Mouse (Mus musculus) embryo, embryonic 9.5 days (tissue): ENCODE results near the gene Plekhg6.

Source experiments
- DNase-seq: peaks from one replicate; pipeline ENCODE4 v3.0.0-alpha.2; 2017; ENCODE audit errors: extremely low spot score

Plekhg6 gene

DNA sequence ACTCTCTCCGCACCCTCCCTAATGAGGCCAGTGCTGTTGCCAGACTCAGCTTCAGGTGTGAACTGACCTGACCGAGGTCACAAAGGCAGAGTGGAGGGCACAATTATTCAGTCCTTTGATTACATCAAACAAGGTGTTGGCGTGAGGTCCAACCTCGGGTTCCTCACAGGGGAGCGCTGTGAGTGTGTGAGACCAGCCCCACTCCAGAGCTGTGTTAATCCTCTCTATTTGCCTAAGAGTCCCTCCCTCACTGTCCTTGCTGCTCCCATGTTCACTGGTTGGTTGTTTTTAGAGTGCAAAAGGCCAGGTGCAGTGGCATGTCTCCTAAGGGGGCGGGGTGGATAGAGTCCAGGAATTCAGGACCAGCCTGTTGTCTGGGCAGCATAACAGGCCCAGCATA is 5.5 kb upstream of the Plekhg6 start:
- no peak for DNase-seq

DNA sequence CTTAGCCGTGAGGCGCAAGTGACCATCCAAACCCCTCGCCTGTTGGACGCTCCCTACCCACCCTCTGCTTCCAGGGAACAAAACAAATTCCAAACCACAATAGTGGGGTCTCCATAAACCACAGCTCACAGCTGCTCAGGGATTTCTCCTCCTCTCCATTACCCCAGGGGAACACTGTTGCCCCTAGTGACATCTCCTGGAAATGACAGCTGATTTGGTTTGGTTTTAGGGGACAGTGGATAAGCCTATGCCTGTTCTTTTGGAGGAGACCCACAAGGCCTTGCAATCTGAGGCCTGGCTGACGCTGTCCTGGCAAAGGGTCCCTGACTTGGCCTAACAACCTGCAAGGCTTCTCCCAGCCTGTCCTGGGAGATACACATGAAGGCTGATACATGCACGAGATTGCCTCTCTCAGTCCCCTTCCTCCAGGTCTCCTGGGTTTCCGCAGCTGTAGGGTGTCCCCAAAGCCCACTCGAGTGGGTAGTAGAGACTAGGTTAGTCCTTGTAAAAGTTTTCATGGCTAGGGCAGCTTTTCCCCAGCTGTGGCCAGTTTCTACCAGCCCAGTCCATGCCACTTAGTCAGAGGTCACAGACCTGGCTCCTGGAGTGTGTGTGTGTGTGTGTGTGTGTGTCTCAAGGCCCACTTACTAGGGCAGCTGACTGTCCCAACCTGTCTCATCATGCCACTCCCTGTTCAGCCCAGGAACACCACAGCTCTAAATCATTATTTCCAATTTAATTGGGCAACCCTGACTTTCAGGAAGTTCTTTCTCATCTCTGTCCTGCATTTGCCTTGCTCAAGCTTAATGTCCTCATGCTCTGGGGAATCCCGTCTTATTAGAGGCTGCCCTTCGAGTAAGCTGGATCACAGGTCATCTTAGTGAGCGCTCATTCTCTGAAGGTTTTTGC is 4.7 kb upstream of the Plekhg6 start:
- DNase-seq = no peak

DNA sequence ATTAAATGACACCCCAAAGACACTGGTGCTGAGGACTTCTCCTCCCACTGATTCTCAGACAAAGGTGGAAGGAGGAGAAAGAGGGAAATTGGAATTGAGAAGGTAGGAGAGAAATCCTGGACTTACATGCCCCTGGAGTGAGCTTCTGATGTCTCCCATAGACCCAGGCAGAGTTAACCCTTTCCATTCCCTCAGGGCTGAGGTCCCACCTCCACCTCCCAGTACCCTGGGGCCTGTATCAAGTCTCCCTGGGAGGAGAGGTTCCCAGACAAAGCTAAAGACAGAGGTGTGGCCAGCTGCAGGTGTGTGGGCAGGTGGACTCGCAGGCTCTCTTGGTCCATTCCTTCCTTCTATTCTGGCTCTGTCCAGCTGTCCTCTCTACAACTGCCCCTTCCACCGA is 1.4 kb upstream of the Plekhg6 start:
- DNase-seq = no peak

DNA sequence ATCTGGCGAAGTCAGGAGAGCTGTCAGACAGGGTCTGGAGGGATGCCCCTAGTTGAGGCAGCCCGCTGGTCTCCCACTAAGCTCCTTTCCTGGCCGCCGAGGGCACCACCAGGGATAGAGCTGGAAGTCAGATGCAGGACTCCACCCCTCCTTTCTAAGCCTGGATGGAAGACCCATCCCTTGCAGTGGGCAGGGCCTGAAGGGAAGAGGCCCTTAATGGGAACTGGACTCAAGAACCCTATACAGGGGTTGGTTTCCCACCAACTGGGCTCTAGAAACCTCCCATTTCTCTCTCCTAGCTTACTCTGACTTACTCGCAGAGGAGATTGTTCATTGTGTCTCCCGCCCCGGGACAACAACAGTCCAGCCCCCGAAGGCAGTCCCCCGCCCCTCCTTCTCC is 812 bp downstream of the Plekhg6 start:
- DNase-seq = no peak

DNA sequence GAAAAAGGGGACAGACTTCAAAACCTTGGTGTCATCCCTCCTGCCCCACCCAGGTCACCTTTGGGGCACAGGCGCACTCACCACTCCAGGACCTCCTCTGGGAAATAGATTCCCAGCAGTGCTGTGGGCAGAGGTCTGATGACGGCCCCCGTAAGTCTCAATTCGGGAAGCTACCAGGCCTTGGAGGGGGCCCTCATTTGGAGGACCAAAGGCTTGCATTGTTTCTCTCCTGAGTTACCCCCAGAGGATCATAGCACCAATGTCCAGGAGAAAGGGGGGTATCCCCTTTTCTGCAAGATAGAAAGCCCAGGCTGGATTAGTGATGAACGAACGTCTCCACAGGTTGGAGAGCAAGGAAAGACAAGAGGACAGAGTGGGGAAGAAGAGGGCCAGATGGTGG is 2.0 kb downstream of the Plekhg6 start:
- DNase-seq = no peak

DNA sequence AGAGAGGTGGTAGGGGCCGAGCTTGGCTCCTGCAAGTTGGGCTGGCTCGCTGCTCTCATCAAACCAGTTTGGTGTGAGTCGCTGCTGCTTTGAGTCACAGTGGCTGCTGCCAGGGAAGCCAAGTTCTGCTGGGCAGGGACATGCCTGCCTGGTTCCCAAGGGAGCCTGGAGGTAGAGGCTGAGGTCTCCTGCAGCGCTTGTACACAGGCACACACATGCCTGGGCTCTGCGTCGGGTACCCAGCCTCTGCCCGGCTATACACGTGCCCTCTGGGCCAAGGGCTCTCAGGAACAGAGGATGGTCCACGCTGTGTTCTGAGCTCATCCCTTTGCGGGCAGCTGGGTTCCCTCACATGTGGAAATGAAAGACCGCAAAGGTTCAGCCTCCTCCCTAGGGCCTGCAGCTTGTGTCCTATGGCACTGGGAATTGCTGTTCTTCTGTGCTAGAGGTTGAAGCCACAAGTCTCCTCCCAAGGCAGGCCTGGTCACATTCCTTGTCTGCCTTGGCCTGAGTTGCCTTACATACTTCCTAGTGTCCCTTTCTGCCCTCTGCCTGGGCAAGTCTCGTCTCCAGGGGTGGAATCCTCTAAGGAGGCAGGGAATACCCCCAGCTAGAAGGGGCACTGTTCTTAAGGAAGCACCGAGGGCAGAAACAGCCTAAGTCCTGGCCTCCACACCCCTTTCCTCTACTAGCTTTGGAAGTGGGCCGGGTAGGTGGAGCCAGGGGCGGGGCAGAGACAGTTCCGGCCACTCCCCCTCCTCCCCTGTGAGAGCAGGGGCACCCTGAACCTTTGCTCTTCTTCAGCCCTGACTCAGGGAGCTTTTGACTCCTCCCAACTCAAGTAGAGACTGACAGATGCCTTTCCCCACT is 2.8 kb downstream of the Plekhg6 start:
- DNase-seq = peak; percentile 61

DNA sequence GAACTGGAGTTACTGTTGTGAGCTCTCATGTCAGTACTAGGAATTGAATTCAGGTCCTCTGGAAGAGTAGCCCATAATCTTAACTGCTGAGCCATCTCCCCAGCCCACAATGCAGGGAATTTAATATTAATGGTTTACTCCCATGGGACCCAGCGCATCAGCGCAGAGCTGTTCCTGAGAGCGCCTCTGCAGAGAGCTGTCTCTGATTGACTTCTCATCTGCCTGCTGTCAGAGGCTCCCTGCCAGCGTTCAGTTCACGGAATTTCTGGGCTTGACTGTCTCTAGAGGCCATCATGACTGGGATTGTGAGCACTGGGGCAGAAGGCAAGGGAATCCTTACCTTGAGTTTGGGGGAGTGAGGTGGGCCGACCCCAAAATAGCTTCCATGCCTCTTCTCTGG is 3.6 kb downstream of the Plekhg6 start:
- DNase-seq = no peak

DNA sequence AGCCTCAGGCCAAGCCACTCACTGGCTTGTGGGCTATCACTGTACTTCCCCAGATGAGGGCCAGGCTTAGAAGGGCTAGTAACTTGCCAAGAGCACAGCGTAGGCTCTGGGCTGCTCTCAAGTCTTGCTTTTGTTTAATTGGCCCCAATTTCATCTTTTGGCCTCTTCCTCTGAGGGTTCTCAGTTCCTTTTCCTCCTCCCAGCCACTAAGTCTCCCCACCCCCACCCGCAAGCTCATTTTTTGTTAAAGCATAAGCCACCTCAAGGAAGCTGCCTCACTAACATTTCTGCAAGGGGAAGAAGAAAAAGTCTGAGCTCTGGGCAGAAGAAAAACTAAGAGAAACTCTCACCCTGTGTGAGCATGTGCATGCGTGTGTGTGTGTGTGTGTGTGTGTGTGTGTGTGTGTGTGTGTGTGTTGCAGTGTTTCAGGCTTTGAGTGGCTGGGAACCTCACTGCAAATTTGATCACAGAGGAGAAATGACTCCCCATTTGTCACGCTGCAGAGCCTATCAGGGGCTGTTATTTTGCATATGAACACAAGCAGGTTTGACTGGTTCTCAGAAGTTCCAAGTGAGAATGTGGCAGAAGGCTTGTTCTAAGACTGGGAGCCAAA is 12.7 kb downstream of the Plekhg6 start:
- DNase-seq = no peak

DNA sequence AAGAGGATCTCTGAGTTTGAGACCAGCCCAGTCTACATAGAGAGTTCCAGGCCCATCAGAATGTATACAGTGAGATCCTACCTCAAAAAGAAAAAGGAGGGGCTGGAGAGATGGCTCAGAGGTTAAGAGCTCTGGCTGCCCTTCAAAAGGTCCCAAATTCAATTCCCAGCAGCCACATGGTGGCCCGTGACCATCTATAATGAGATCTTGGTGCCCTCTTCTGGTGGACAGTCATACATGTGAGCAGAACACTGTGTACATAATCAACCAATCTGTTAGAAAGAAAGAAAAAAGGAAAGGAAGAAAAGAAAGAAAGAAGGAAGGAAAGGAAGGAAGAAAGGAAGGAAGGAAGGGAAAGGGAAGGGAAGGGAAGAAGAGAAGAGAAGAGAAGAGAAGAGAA is 14.5 kb downstream of the Plekhg6 start:
- DNase-seq = no peak

DNA sequence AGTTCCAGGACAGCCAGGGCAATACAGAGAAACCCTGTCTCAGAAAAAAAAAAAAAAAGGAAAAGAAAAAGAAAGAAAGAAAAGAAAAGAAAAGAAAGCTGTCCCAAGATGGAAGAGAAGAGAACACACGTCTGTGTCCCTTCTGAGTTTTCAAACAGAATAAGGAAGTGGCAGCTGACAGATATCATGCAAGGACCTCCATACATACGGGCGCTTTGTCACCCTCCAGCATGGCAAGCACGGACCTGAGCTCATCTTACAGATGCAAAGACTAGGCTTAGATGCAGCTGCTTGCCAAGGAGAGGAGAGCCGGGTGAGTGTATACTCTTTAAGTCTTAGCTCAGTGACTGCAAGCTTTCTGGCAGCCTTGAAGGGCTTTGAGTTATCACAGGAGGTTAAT is 15.1 kb downstream of the Plekhg6 start:
- DNase-seq = no peak

DNA sequence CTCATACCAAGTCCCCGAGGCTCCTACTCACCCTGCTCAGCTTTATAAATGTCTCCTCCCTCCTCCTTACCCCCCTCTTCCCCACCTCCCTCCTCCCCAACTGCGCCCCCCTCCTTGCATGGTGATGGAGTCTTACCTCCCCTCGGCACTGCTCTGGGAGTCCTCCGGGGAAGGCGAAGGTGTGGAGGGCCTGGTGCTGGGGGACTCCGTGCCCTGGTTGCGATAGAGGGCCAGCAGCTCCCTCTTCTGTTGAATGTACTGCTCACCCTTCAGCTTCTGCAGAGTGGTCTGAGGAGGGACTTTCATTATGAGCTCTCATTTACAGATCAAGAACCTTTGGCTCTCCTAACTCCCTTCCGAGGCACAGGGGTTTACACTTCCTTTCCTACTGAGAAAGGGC is 16.1 kb downstream of the Plekhg6 start:
- DNase-seq = no peak

DNA sequence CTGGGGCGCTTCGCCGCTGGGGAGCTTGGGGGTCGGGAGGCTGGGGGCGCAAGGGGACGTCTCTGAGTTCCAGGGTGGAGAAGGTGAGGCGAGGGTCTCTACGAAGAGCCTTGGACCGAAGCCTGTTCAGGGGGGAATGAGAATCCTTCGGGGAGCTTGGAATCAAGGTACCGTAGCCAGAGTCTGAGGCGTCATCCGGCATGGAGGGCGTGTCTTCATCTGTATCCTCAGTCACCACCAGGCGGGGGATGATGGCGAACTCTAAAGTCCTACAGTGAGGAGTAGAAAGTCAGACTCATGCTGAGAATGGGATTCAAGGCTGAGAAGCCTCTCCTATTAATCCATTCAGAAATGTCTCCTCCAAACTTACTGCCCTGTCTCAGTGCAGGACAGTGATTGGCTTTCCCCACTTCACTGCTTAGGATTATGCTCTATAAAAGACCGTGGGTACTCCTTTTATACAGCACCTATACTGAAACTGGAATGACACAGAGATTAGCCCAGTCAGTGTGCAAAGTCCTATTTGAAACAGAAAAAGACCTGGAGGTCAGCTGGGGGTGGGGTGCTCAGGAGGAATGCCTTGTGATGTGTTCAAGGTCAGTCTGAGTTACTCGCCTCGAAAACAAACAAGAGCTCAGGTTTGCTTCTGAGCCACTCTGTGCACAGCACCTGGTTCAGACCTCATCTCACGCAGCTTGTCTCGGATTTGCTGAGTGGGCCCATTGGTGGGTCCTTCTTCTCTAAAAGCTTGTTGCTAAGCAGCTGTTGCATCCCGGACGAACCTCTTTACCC is 16.9 kb downstream of the Plekhg6 start:
- no peak for DNase-seq

DNA sequence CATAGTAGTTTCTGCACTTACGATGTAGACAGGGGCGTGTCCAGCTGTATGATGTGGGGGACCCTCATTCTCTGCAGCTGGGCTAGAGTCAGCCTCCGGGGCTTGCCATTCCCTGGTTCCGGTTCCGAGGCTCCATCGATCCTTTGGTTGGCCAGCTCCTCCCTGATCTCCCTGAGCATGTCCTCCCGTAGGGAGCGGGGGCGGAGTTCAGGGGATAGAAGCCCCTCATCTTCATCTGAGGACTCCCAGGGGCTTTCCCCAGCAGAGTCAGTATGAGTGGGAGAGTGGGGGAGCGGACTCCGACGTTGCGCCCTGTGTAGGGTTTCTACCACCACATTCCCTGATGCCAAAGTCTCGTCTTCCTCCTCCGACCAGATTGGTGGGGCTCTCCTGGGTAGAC is 17.6 kb downstream of the Plekhg6 start:
- no peak for DNase-seq

DNA sequence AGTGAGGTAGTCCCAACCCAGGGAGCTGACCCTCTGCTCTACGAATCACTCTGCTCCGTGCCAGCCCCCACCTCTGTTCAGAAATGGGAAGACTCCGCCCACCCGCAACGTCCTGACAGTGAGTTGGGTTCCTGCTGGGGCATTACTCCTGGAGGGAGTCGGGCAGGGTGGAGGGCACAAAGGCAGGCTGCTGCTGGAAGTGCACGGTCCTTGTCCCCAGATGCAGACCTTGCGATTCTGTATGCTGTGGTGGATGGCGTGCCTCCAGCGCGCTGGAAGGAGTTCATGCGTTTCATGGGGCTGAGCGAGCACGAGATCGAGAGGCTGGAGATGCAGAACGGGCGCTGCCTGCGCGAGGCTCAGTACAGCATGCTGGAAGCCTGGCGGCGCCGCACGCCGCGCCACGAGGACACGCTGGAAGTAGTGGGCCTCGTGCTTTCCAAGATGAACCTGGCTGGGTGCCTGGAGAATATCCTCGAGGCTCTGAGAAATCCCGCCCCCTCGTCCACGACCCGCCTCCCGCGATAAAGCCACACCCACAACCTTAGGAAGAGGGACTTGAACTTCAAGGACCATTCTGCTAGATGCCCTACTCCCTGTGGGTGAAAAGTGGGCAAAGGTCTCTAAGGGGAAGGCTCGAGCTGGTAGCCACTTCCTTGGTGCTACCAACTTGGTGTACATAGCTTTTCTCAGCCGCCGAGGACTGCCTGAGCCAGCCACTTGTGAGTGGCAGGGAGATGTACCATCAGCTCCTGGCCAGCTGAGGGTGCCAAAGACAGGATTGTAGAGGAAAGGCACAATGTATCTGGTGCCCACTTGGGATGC is 18.9 kb downstream of the Plekhg6 start:
- DNase-seq = no peak

DNA sequence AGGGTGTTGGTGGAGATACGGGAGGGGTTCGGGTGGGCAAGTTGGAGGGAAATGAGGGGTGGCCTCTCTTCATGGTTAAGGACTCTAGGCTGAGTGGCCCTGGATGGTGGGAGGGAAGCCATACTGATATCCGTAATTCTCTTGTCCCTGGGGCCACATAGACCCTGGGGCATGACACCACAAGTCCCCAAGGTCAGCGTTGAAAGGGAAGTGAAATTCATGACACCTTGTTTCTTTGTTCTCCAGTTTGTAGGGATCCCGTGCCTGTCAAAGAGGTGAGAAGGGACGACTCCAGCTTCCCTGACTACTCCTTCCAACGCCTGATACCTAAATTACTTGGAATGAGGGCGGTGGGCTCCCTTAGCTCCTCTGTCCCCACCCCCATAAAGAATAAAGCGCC is 19.7 kb downstream of the Plekhg6 start:
- no peak for DNase-seq

DNA sequence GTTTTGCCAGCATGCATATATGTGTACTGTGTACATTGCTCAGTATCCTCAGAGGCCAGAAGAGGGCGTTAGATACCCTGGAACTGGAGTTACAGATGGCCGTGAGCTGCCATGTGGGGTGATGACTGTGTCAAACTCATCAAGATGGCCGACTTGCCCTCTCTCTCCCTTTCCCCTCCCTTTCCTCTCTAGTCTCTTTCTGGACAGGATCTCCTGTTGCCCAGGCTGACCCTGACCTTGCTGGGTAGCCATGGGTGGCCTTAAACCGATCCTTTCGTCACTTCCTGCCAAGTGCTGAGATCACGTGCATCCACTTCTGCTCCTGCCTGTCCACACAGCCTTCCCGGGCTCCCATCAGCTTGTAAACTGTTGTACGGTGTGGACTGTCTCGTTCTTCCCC is 20.6 kb downstream of the Plekhg6 start:
- no peak for DNase-seq

DNA sequence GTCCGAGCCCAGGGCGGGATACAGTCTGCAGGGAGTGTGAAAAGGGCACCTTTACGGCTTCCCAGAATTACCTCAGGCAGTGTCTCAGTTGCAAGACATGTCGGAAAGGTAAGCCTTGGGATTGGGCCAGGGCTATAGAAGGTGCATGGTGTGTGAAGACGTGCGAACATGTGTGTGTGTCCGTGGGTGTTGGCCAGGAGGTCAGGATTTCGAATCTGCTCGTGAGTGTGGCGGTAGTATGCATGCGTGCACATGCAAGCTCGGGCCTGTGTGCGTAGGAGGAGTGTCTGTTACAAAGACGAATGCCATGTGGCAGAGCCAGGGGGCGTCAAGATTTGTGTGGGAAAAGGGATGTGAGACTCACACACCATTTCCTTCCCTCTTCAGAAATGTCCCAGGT is 23.3 kb downstream of the Plekhg6 start:
- DNase-seq = no peak

DNA sequence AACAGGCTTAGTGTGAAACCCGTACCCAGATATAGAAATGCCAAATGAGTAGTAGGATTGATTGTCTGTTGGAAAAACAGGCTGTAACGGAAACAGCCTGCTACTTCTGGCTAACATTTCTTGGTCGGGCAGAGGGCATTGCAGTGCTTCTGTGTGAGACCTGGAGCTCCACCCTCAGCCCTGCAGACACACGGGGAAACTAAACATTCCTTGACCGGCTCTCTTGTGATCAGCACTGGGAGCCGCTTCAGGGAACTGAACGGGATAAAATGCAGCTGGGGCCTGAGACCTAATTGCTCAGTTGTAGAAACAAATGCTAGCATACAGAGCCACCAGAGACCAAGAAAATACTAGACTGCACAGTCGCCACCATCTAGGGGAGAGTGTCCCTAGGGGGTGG is 24.3 kb downstream of the Plekhg6 start:
- no peak for DNase-seq

DNA sequence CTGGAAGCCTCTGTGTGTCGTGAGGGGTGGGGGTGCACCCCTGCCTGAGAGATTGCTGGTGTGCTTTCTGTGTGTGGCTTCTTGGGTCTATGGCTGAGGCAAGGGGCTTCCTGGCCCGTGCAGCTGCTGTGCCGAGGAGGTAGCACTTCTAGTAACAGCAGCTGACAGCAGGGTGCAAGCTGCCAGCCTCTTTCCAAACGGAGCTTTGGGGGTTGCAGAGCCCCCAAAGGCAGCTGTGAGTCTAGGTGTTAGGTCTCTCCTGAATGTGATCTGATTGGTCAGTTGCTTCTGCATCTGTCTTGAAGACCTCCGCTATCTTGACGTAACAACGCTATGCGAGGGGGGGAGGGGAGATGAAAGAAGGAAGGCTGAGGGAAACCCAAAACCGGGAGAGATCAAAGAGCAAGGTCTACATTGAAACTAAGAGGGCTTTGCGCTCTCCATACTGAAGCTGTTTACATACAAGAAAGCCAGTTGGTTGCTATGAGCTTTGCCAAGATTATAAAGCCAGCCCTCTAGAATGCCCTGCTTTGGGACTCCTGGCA is 25.3 kb downstream of the Plekhg6 start:
- peak; percentile 45 for DNase-seq

DNA sequence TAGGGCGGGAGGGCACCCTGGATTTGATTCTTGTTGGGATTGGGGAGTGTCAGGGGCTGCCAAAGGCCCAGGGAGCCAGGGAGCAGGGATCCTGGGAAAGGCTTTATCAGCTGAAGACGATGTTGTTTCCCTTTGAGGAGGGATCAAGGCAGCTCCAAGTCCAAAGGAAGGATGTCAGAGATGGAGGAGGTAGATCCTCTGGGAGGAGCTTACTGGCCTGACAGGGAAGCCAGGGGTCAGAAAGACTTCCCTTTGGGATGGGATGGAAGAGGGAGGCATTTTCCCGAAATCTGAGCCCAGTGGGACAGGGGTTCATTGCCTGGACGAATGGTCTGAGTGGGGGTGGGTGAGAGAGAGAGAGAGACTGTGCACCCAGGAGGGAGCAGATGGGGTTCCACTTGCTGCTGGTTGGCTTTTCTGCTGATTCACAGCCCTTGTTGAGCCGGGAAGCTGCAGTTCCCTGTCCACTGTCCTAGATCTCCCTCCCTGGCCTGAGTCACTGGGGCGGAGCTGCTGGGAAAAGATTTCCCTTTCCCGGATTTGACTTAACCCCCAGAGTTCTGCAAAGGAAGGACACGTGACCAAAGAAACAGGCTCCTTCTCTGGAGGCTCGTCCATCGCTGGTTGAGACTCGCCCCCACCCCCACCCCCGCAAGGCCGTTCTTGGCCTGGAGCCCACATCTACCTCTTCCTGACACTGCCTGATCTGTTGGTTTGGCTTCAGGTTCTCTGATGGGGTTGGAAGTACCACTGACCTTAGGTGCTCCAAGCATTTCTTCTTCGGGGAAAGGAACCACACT is 26.0 kb downstream of the Plekhg6 start:
- DNase-seq = no peak
